Mouse (Mus musculus): ENCODE results near the gene Ccl6. TPM values are rescaled to one million over a fixed set of nuclear protein-coding genes. Genes with fewer than 3 reads are reported as not detected.

Ccl6 gene
- polyA plus RNA-seq, 1 experiment from 2014 or later: 3.4 TPM

DNA sequence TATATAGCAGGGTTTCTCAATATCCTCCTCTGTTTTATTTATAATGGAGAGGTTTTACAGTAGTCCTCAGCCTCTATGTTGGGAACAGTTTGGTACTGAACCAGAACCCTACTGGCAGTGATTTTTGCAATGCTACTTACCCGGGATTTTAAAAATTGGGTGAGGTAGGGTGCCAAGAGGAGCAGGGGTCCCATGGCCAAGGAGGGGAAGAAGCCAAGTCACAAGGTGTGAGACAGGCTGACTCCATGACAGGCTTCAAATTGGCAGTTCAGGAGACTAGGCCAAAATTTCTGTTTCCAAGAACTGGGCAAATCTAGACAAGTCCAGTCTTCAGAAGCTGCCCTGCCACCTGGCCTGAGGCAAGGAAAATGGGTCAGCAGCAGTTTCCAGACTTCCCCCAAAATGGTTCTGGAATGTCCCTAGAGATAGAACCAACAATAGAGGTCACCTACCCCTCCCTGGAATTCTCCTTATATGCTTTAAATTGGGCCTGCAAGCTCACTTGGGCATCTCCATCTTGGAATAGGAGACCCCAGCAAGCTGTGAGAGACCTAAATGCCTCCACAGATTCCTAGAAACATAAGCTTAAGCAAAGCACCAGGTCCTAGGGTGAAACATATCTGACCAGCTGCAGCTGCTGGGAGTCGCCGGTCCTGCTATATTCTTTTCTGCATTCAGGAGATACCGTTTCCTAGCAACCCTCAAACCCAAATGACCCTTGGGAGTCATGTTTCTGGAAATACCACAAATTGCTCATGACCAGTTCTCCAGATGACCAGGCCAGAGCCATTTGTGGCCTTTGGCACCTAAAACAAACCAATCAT lies 10.0 kb downstream of the Ccl6 start:
- H3K36me3 ChIP-seq (ENCODE audit: control insufficient read depth, insufficient read depth, low read length): no peaks in the 10 kb centered on the region
- no peak overlapping the region for H3K4me2 ChIP-seq (ENCODE audit: low read length)
- H3K9ac ChIP-seq (ENCODE audit: low read depth, low read length): no peak overlapping the region
- no peak overlapping the region for H3K27ac ChIP-seq (ENCODE audit: low read depth, low read length)
- no peak for ATAC-seq
- H3K4me3 ChIP-seq (ENCODE audit: low read length): no peak overlapping the region
- H3K9me3 ChIP-seq (ENCODE audit: control insufficient read depth, low read length): no peaks in the 10 kb centered on the region
- no peaks in the 10 kb centered on the region for H3K4me1 ChIP-seq (ENCODE audit: control insufficient read depth, insufficient read depth, low read depth, low read length)
- whole genome bisulfite sequencing: 76% methylated on average over 4 of the region's 4 CpGs
- H3K27me3 ChIP-seq (replicated peaks; ENCODE audit: control insufficient read depth, insufficient read depth, low read length): no peaks in the 10 kb centered on the region

- Histone ChIP-seq H3K4me2 (ENCODE audit: low read length) (no peak overlapping the region), H3K4me3 (ENCODE audit: low read length) (no peak overlapping the region), H3K27ac (ENCODE audit: low read depth, low read length) (no peak overlapping the region), H3K4me1 (ENCODE audit: control insufficient read depth, insufficient read depth, low read depth, low read length) (no peaks in the 10 kb centered on the region), H3K9me3 (ENCODE audit: control insufficient read depth, low read length) (no peaks in the 10 kb centered on the region), H3K27me3 (replicated peaks; ENCODE audit: control insufficient read depth, insufficient read depth, low read length) (no peaks in the 10 kb centered on the region), H3K36me3 (ENCODE audit: control insufficient read depth, insufficient read depth, low read length) (no peaks in the 10 kb centered on the region), H3K9ac (ENCODE audit: low read depth, low read length) (no peak overlapping the region)
- ATAC-seq: no peak
- 78% methylated on average over 4 of the region's 4 CpGs for WGBS
Measured at GRCm38 (mm10) chr11:83581626-83582610, 11.0 kb downstream of the Ccl6 start.

DNA sequence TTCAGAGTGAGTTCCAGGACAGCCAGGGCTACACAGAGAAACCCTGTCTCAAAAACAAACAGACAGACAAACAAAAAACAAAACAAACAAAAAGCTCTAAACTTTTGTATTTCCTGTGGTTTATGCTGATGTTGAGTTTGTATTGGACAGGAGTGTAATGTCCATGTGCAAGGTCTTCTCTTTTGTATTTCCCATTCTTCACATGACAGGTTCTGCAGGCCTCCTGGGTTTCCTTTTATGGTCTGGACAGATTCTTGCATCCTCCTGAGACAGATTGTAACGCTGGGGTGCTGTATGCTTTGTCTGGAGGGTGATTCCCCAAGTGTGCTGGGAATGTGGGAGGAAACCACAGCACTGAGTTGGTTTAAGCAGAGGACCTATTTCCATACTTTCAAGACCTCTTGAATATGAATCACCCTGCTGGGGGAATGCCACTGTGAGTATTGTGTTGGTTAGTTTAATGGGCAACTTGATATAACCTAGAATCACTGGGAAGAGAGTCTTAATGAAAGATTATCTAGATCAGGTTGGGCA lies 12.1 kb downstream of the Ccl6 start:
- no peak overlapping the region for H3K4me3 ChIP-seq (ENCODE audit: low read length)
- no peak overlapping the region for H3K27ac ChIP-seq (ENCODE audit: low read depth, low read length)
- H3K9me3 ChIP-seq (ENCODE audit: control insufficient read depth, low read length): no peaks in the 10 kb centered on the region
- no peak for ATAC-seq
- no peaks in the 10 kb centered on the region for H3K36me3 ChIP-seq (ENCODE audit: control insufficient read depth, insufficient read depth, low read length)
- no peaks in the 10 kb centered on the region for H3K27me3 ChIP-seq (replicated peaks; ENCODE audit: control insufficient read depth, insufficient read depth, low read length)
- 64% methylated on average over 1 of the region's 1 CpGs for WGBS
- H3K9ac ChIP-seq (ENCODE audit: low read depth, low read length): no peak overlapping the region
- H3K4me1 ChIP-seq (ENCODE audit: control insufficient read depth, insufficient read depth, low read depth, low read length): no peaks in the 10 kb centered on the region
- no peak overlapping the region for H3K4me2 ChIP-seq (ENCODE audit: low read length)

GRCm38 (mm10) chr11:83578999-83579398 lies 13.9 kb downstream of the Ccl6 start:
- Histone ChIP-seq H3K4me1 (ENCODE audit: control insufficient read depth, insufficient read depth, low read depth, low read length) (no peaks in the 10 kb centered on the region), H3K4me2 (ENCODE audit: low read length) (no peak overlapping the region), H3K36me3 (ENCODE audit: control insufficient read depth, insufficient read depth, low read length) (no peaks in the 10 kb centered on the region), H3K9ac (ENCODE audit: low read depth, low read length) (no peak overlapping the region), H3K27me3 (replicated peaks; ENCODE audit: control insufficient read depth, insufficient read depth, low read length) (no peaks in the 10 kb centered on the region), H3K9me3 (ENCODE audit: control insufficient read depth, low read length) (no peaks in the 10 kb centered on the region), H3K27ac (ENCODE audit: low read depth, low read length) (no peak overlapping the region), H3K4me3 (ENCODE audit: low read length) (no peak overlapping the region)
- 88% methylated on average over 3 of the region's 3 CpGs for WGBS
- no peak for ATAC-seq

- no peaks in the 10 kb centered on the region for H3K4me1 ChIP-seq (ENCODE audit: control insufficient read depth, insufficient read depth, low read depth, low read length)
- no peak for ATAC-seq
- H3K9me3 ChIP-seq (ENCODE audit: control insufficient read depth, low read length): no peaks in the 10 kb centered on the region
- no peak within 1 kb of the TSS for H3K9ac ChIP-seq (ENCODE audit: low read depth, low read length)
- H3K4me3 ChIP-seq (ENCODE audit: low read length): no peak within 1 kb of the TSS
- no peaks in the 10 kb centered on the region for H3K36me3 ChIP-seq (ENCODE audit: control insufficient read depth, insufficient read depth, low read length)
- 62% methylated on average over 2 of the region's 2 CpGs for WGBS
- H3K4me2 ChIP-seq (ENCODE audit: low read length): no peak within 1 kb of the TSS
- H3K27ac ChIP-seq (ENCODE audit: low read depth, low read length): no peak within 1 kb of the TSS
- H3K27me3 ChIP-seq (replicated peaks; ENCODE audit: control insufficient read depth, insufficient read depth, low read length): no peaks in the 10 kb centered on the region
Measured at GRCm38 (mm10) chr11:83578186-83578760, 14.6 kb downstream of the Ccl6 start, which contains the start of gene Ccl9. Gene Ccl9, minus strand, starts transcription at chr11:83578636.

DNA sequence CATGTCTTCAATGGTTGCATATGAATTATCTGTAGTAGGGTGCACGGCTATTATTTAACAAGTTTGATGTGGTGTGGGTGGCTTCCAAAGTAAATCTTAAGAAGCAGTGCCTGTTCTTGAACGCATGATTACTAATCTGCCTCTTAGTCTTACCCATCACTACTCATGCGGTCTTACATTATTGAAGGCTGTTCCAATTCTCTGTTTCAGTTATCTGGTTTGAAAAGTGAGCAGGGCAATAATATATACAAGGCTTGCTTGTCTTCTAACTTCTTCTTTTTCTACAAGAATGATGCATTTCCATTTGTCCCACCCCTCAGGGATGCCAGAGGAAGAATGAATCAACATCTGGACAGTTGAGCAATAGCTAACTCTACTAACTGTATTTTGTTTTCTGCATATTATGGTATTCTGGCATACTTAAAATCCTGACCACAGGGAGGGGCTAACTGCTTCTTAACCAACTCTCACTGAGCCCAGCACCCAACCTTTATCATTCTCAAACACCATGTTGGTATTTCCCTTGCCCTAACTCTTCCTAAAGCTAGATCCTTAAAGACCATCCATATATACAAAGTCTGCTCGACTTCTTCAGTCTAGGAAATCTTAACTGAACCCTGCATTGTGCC lies 15.8 kb downstream of the Ccl6 start:
- H3K27ac ChIP-seq (ENCODE audit: low read depth, low read length): no peak overlapping the region
- no peak for ATAC-seq
- H3K9me3 ChIP-seq (ENCODE audit: control insufficient read depth, low read length): no peaks in the 10 kb centered on the region
- H3K4me2 ChIP-seq (ENCODE audit: low read length): no peak overlapping the region
- no peaks in the 10 kb centered on the region for H3K36me3 ChIP-seq (ENCODE audit: control insufficient read depth, insufficient read depth, low read length)
- no peak overlapping the region for H3K4me3 ChIP-seq (ENCODE audit: low read length)
- H3K4me1 ChIP-seq (ENCODE audit: control insufficient read depth, insufficient read depth, low read depth, low read length): no peaks in the 10 kb centered on the region
- no peak overlapping the region for H3K9ac ChIP-seq (ENCODE audit: low read depth, low read length)
- 89% methylated on average over 4 of the region's 4 CpGs for WGBS
- no peaks in the 10 kb centered on the region for H3K27me3 ChIP-seq (replicated peaks; ENCODE audit: control insufficient read depth, insufficient read depth, low read length)

DNA sequence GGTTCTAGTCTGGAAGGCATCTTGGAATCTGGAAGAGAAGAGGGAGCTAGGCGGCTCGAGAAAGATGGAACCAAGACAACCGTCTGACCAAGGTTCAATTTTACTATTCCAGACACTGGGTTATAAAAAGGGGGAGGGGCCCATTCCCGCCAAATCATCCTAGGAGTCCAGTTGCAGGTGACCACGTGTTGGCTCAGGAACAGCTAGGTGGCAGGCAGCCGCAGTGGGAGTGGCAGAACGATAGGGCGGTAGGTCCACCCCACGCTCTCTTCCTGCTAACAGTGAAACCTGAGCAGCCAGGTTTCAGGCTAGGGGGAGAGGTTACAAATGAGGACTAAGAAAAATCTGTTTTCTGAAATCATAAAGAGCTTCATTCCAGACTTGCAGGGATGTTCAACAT lies 20.1 kb downstream of the Ccl6 start:
- H3K4me2 ChIP-seq (ENCODE audit: low read length): no peak overlapping the region
- H3K27me3 ChIP-seq (replicated peaks; ENCODE audit: control insufficient read depth, insufficient read depth, low read length): no peaks in the 10 kb centered on the region
- H3K4me3 ChIP-seq (ENCODE audit: low read length): no peak overlapping the region
- no peak overlapping the region for H3K9ac ChIP-seq (ENCODE audit: low read depth, low read length)
- ATAC-seq: no peak
- H3K9me3 ChIP-seq (ENCODE audit: control insufficient read depth, low read length): no peaks in the 10 kb centered on the region
- no peaks in the 10 kb centered on the region for H3K36me3 ChIP-seq (ENCODE audit: control insufficient read depth, insufficient read depth, low read length)
- WGBS: 73% methylated on average over 9 of the region's 9 CpGs
- no peaks in the 10 kb centered on the region for H3K4me1 ChIP-seq (ENCODE audit: control insufficient read depth, insufficient read depth, low read depth, low read length)
- no peak overlapping the region for H3K27ac ChIP-seq (ENCODE audit: low read depth, low read length)

DNA sequence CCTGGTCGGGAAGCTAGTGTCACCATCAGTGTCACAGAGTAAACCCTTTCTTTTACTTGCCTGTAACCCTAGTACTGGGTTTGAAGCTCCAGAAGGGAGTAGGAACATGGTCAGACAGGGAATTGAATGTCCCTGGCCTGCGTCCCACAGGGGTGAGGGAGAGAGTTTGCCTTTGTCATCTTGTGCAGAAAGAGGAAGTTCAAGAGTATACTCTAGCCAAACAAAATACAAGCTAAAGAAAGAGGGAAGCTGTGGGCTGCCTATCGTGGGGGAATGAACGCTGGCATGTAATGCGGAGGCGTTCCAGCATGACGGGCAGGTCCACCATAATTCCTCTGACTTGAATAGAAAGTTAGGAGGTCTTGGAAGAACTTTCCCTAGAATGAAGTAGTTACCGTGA lies 20.7 kb downstream of the Ccl6 start:
- WGBS: 93% methylated on average over 8 of the region's 8 CpGs
- ATAC-seq: no peak

More for the DNA sequence above, 20.7 kb downstream of the Ccl6 start:
- Histone ChIP-seq H3K27me3 (replicated peaks; ENCODE audit: control insufficient read depth, insufficient read depth, low read length) (no peaks in the 10 kb centered on the region), H3K27ac (ENCODE audit: low read depth, low read length) (no peak overlapping the region), H3K36me3 (ENCODE audit: control insufficient read depth, insufficient read depth, low read length) (no peaks in the 10 kb centered on the region), H3K9me3 (ENCODE audit: control insufficient read depth, low read length) (no peaks in the 10 kb centered on the region), H3K4me2 (ENCODE audit: low read length) (no peak overlapping the region), H3K4me3 (ENCODE audit: low read length) (no peak overlapping the region), H3K4me1 (ENCODE audit: control insufficient read depth, insufficient read depth, low read depth, low read length) (no peaks in the 10 kb centered on the region), H3K9ac (ENCODE audit: low read depth, low read length) (no peak overlapping the region)
